Mouse (Mus musculus): ENCODE measurements around the gene Tcf3.

GRCm38 (mm10) chr10:80417371-80417770 lies 16.1 kb downstream of the Tcf3 start:
- TF ChIP-seq CTCF (IDR thresholded peaks at IDR 0.05; ENCODE audit: low read depth) (no peak), EP300 (IDR thresholded peaks at IDR 0.05; ENCODE audit: low read depth) (no peak)

Measured in liver, embryonic 14.5 days (tissue).